Mouse (Mus musculus) lung, embryonic 15.5 days (tissue): ENCODE results near the gene Ephx1. TPM values are rescaled to one million over a fixed set of nuclear protein-coding genes. Genes with fewer than 3 reads are reported as not detected.

Source experiments
- ATAC-seq: fragments of 200-750 bp; cut with Nextera tagmentation; 2 replicates; pipeline ENCODE4 v1.8.0; 2017; ENCODE audit warnings: moderate number of reproducible peaks, borderline replicate concordance; ENCODE audit not compliant: low FRiP score, low TSS enrichment; ENCODE audit errors: extremely low read depth
- H3K27ac ChIP-seq: fragments of 300-500 bp; sonication (generic); 2 replicates; pipeline ENCODE4 v1.5.1; 2015; ENCODE audit warnings: moderate library complexity, mild to moderate bottlenecking, inconsistent platforms
- H3K27me3 ChIP-seq: fragments of 300-500 bp; sonication (generic); 2 replicates; pipeline ENCODE4 v1.6.1; 2015; ENCODE audit warnings: inconsistent platforms
- H3K36me3 ChIP-seq: fragments of 300-500 bp; sonication (generic); 2 replicates; pipeline ENCODE4 v1.6.1; 2015; ENCODE audit warnings: inconsistent platforms
- H3K4me1 ChIP-seq: fragments of 300-500 bp; sonication (generic); 2 replicates; pipeline ENCODE4 v1.6.1; 2015; ENCODE audit warnings: inconsistent platforms
- H3K4me2 ChIP-seq: fragments of 300-500 bp; sonication (generic); 2 replicates; pipeline ENCODE4 v1.6.1; 2015; ENCODE audit warnings: inconsistent platforms, mild to moderate bottlenecking, moderate library complexity
- H3K4me3 ChIP-seq: fragments of 300-500 bp; sonication (generic); 2 replicates; pipeline ENCODE4 v1.5.1; 2015; ENCODE audit warnings: mild to moderate bottlenecking, inconsistent platforms
- H3K9ac ChIP-seq: fragments of 300-500 bp; sonication (generic); 2 replicates; pipeline ENCODE4 v1.6.1; 2015; ENCODE audit warnings: inconsistent platforms
- H3K9me3 ChIP-seq: fragments of 300-500 bp; sonication (generic); 2 replicates; pipeline ENCODE4 v1.6.1; 2016; ENCODE audit warnings: inconsistent platforms
- WGBS: fragments of 180-500 bp; shearing (Covaris S2); methylation state at CpG from one replicate; pipeline ENCODE4 v1.1.7; 2015; 5-methylcytosine and 5-hydroxymethylcytosine counted together
- polyA plus RNA-seq: library from polyadenylated mRNA; unstranded; fragments of >200 nt; fragmentation: Nextera tagmentation; extraction: Ambion mirVana; gene quantifications from 2 replicates; pipeline ENCODE4 v1.2.1, GENCODE M21; 2015

The Ephx1 gene
- polyA plus RNA-seq, 1 experiment from 2014 or later: 7.2 TPM

DNA sequence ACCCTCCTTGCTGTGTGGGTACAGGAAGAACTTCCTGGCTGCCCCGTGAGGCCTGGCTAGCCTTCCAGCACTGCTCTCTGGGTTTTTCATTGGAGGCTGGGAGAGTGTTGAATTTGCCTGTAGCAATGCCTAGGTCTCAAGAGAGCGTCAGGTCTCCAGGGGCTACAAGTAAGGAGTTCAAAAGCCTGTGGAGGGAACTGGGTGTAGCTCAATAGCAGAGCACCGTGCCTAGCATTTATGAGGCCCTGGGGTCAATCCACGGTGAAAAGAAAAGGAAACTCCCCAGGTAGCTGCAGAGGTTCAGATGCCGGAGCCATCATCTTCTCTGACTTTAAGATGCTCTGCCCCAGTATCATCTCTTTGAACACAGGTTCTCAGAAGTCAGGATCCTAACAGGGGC, 9.1 kb downstream of the Ephx1 start:
- H3K27ac ChIP-seq: no peak overlapping the region
- H3K36me3 ChIP-seq: no peaks in the 10 kb centered on the region
- H3K4me1 ChIP-seq: peaks cover 26% of the 10 kb centered on the region
- H3K9ac ChIP-seq: no peak overlapping the region
- H3K4me3 ChIP-seq: no peak overlapping the region
- ATAC-seq: no peak
- H3K9me3 ChIP-seq: no peaks in the 10 kb centered on the region
- 70% methylated on average over 5 of the region's 5 CpGs for WGBS
- H3K4me2 ChIP-seq: no peak overlapping the region
- no peaks in the 10 kb centered on the region for H3K27me3 ChIP-seq

DNA sequence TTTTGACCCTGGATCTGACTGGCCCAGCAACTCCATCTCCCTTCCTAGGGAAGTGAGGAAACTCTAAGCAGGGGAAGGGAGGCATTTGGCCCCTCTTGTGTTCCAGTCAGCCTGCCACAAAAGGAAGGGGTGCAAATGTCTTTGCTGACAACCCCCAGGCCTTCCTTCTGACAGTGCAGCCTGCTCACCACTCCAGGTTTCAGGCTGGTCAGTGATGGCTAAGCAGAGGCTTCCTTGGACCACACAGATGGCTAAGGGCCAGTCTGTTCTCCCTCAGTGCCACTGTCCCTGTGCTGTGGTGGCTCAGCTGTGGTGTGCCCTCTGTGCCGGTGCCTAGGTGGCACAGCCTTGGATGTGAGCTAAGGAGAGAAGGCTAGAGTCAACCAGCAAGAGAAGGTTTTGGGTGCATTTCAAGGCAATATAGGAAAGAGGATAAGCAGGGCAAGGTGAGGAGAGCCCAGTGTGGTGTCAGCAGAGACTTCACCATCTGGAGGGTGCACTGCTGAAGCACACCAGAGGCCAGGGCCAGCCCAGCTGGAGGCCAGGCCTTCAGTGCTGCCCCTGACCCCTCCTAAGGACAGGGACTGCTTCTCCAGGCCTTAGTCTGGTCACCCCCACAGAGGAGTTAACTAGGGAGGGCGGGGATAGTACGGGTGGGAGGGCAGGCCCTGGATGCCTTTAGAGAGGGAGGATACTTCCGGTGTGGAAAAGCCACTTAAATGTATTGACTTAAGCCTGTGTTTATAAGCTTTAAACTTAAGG, 10.4 kb downstream of the Ephx1 start:
- H3K27ac ChIP-seq: no peak overlapping the region
- H3K36me3 ChIP-seq: no peaks in the 10 kb centered on the region
- no peaks in the 10 kb centered on the region for H3K27me3 ChIP-seq
- H3K9ac ChIP-seq: no peak overlapping the region
- H3K4me2 ChIP-seq: no peak overlapping the region
- H3K9me3 ChIP-seq: no peaks in the 10 kb centered on the region
- ATAC-seq: 0 out of 2 replicates have a peak, but pooled peaks have one; percentile 39
- 54% methylated on average over 4 of the region's 4 CpGs for WGBS
- H3K4me3 ChIP-seq: no peak overlapping the region
- peaks cover 14% of the 10 kb centered on the region for H3K4me1 ChIP-seq

DNA sequence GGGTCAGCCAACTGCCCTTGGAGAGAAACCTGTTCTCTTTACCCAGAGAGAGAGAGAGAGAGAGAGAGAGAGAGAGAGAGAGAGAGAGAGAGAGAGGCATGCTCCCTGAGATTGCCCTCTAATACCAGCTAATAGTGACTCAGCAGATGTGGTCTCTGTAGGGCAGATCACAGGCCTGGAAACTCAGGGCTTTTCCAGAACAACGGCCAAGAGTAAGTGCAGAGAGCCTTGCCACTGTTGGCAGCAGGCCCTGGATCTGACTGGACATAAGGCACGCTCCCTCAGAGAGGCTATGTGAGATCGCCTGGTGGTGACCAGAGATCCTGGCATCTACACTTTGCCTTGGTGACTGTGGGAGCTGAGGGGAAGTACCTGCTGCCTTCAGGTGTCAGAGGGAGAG, 10.9 kb downstream of the Ephx1 start:
- H3K9me3 ChIP-seq: no peaks in the 10 kb centered on the region
- H3K27ac ChIP-seq: no peak overlapping the region
- H3K27me3 ChIP-seq: no peaks in the 10 kb centered on the region
- 0 out of 2 replicates have a peak, but pooled peaks cover 9% of the 10 kb centered on the region for H3K4me1 ChIP-seq
- H3K4me2 ChIP-seq: no peak overlapping the region
- no peak overlapping the region for H3K9ac ChIP-seq
- no peaks in the 10 kb centered on the region for H3K36me3 ChIP-seq
- no peak overlapping the region for H3K4me3 ChIP-seq
- no peak for ATAC-seq
- 39% methylated on average over 3 of the region's 3 CpGs for WGBS

GRCm38 (mm10) chr1:181009011-181009590, 11.6 kb downstream of the Ephx1 start:
- no peak for ATAC-seq
- H3K9ac ChIP-seq: no peak overlapping the region
- no peaks in the 10 kb centered on the region for H3K9me3 ChIP-seq
- no peaks in the 10 kb centered on the region for H3K36me3 ChIP-seq
- no peak overlapping the region for H3K27ac ChIP-seq
- H3K4me1 ChIP-seq: 0 out of 2 replicates have a peak, but pooled peaks cover 9% of the 10 kb centered on the region
- no peak overlapping the region for H3K4me2 ChIP-seq
- no peak overlapping the region for H3K4me3 ChIP-seq
- WGBS: 71% methylated on average over 4 of the region's 4 CpGs
- no peaks in the 10 kb centered on the region for H3K27me3 ChIP-seq

DNA sequence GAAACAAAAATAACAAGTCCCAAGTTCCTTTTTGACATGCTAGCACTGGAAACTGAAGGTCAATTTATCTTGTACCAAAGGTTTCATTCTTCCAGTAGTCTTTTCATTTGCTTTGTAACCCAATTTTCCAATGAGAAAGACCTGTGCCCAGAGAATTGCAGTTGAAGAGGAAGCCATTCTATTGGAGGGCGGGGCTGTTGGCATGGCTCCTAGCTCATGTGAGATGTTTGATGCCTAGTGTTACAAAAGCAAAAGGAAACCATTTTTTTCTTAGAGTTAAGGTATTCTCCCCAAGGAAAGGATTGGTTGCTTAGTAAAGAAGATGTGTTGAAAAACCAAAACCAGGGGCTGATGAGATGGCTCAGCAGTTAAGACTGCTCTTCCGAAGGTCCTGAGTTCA, 12.4 kb downstream of the Ephx1 start:
- no peaks in the 10 kb centered on the region for H3K27me3 ChIP-seq
- 0 out of 2 replicates have a peak, but pooled peaks cover 9% of the 10 kb centered on the region for H3K4me1 ChIP-seq
- H3K4me2 ChIP-seq: no peak overlapping the region
- no peaks in the 10 kb centered on the region for H3K9me3 ChIP-seq
- no peak overlapping the region for H3K9ac ChIP-seq
- H3K36me3 ChIP-seq: no peaks in the 10 kb centered on the region
- no peak for ATAC-seq
- WGBS: 96% methylated on average over 2 of the region's 2 CpGs
- no peak overlapping the region for H3K27ac ChIP-seq
- H3K4me3 ChIP-seq: no peak overlapping the region

DNA sequence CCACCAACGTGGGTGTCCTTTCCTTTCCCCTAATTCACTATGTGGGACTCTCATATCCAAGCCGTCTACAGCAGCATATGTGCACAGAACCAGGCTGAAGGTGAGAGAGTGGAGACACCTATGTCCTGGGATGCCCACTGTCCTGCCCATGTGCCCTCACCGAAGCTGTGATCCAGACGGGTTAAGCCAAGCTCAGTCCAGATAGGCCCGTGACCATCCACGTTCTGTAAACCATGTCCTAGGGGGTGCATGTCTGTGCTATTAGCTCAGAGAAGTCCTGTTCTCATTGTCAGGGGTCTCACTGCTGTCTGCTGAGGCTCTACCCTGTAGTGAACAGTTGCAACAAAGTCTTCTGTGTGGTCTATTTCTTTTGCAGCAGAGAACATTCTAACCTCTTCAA, 12.9 kb downstream of the Ephx1 start:
- ATAC-seq: no peak
- no peak overlapping the region for H3K4me2 ChIP-seq
- no peaks in the 10 kb centered on the region for H3K9me3 ChIP-seq
- H3K4me3 ChIP-seq: no peak overlapping the region
- no peak overlapping the region for H3K9ac ChIP-seq
- WGBS: 81% methylated on average over 6 of the region's 6 CpGs
- H3K36me3 ChIP-seq: no peaks in the 10 kb centered on the region
- no peaks in the 10 kb centered on the region for H3K27me3 ChIP-seq
- 0 out of 2 replicates have a peak, but pooled peaks cover 9% of the 10 kb centered on the region for H3K4me1 ChIP-seq
- no peak overlapping the region for H3K27ac ChIP-seq

DNA sequence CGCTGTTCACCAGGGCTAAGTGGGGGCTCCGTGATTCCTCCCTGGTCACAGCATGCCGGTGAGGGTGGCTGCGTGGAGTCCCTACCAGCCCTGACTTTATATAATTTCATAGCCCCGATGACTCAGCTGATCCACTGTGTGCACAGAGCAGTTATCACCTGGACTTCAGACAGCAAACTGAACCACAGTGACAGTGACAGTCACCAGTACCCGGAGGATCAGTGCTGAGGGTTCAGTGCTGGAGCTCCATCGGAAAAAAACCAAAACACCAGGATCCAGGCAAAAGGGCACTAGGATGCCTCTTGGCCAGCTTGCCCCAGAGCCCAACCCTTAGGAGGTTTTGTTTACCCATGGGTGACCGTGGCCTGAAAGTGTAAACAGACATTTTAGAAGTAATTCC, 15.4 kb downstream of the Ephx1 start:
- no peak overlapping the region for H3K9ac ChIP-seq
- H3K27me3 ChIP-seq: no peaks in the 10 kb centered on the region
- H3K9me3 ChIP-seq: no peaks in the 10 kb centered on the region
- H3K4me2 ChIP-seq: no peak overlapping the region
- 67% methylated on average over 8 of the region's 8 CpGs for WGBS
- H3K27ac ChIP-seq: no peak overlapping the region
- H3K4me3 ChIP-seq: no peak overlapping the region
- no peak for ATAC-seq
- H3K36me3 ChIP-seq: no peaks in the 10 kb centered on the region
- H3K4me1 ChIP-seq: 0 out of 2 replicates have a peak, but pooled peaks cover 4% of the 10 kb centered on the region

GRCm38 (mm10) chr1:181003790-181004189, 16.9 kb downstream of the Ephx1 start:
- H3K9ac ChIP-seq: no peak overlapping the region
- no peaks in the 10 kb centered on the region for H3K9me3 ChIP-seq
- WGBS: 76% methylated on average over 2 of the region's 2 CpGs
- H3K4me2 ChIP-seq: no peak overlapping the region
- no peak for ATAC-seq
- no peaks in the 10 kb centered on the region for H3K27me3 ChIP-seq
- no peaks in the 10 kb centered on the region for H3K4me1 ChIP-seq
- no peak overlapping the region for H3K4me3 ChIP-seq
- no peaks in the 10 kb centered on the region for H3K36me3 ChIP-seq
- H3K27ac ChIP-seq: no peak overlapping the region

GRCm38 (mm10) chr1:181001621-181002020, 19.1 kb downstream of the Ephx1 start:
- Histone ChIP-seq H3K4me1 (no peaks in the 10 kb centered on the region), H3K27me3 (no peaks in the 10 kb centered on the region), H3K4me2 (no peak overlapping the region), H3K4me3 (no peak overlapping the region), H3K9ac (no peak overlapping the region), H3K27ac (no peak overlapping the region), H3K36me3 (no peaks in the 10 kb centered on the region), H3K9me3 (no peaks in the 10 kb centered on the region)
- WGBS: 82% methylated on average over 3 of the region's 3 CpGs
- no peak for ATAC-seq

GRCm38 (mm10) chr1:181001217-181001616, 19.5 kb downstream of the Ephx1 start:
- no peak overlapping the region for H3K4me3 ChIP-seq
- H3K27ac ChIP-seq: no peak overlapping the region
- no peaks in the 10 kb centered on the region for H3K4me1 ChIP-seq
- no peak overlapping the region for H3K4me2 ChIP-seq
- H3K9me3 ChIP-seq: no peaks in the 10 kb centered on the region
- no peaks in the 10 kb centered on the region for H3K27me3 ChIP-seq
- H3K36me3 ChIP-seq: no peaks in the 10 kb centered on the region
- 81% methylated on average over 3 of the region's 3 CpGs for WGBS
- no peak for ATAC-seq
- no peak overlapping the region for H3K9ac ChIP-seq

GRCm38 (mm10) chr1:181000501-181001092, 20.1 kb downstream of the Ephx1 start:
- no peak overlapping the region for H3K27ac ChIP-seq

GRCm38 (mm10) chr1:180992142-180992541, 28.6 kb downstream of the Ephx1 start:
- Histone ChIP-seq H3K27ac (no peak overlapping the region), H3K4me3 (no peak overlapping the region), H3K9ac (no peak overlapping the region), H3K4me1 (no peaks in the 10 kb centered on the region), H3K36me3 (no peaks in the 10 kb centered on the region), H3K4me2 (no peak overlapping the region), H3K9me3 (no peaks in the 10 kb centered on the region), H3K27me3 (no peaks in the 10 kb centered on the region)
- ATAC-seq: no peak
- 41% methylated on average over 3 of the region's 3 CpGs for WGBS

More at GRCm38 (mm10) chr1:181000501-181001092, 20.1 kb downstream of the Ephx1 start:
- H3K27me3 ChIP-seq: no peaks in the 10 kb centered on the region
- no peak overlapping the region for H3K4me2 ChIP-seq
- no peak overlapping the region for H3K9ac ChIP-seq
- no peak overlapping the region for H3K4me3 ChIP-seq
- H3K36me3 ChIP-seq: no peaks in the 10 kb centered on the region
- no peaks in the 10 kb centered on the region for H3K9me3 ChIP-seq
- no peaks in the 10 kb centered on the region for H3K4me1 ChIP-seq
- WGBS: 23% methylated on average over 10 of the region's 10 CpGs
- peak; percentile 14; the same call in 1 of the 2 replicates for ATAC-seq
